Mouse (Mus musculus) lung, embryonic 14.5 days (tissue): ENCODE measurements around the gene Srp72. TPM values are rescaled to one million over a fixed set of nuclear protein-coding genes. Genes with fewer than 3 reads are reported as not detected.

Experiments
- ATAC-seq: fragments of 200-750 bp; cut with Nextera tagmentation; 2 replicates; pipeline ENCODE4 v1.8.0; 2017; ENCODE audit warnings: mild to moderate bottlenecking, moderate TSS enrichment, moderate library complexity; ENCODE audit not compliant: insufficient read depth
- DNase-seq: peaks from one replicate; pipeline ENCODE4 v3.0.0-alpha.2; 2015
- H3K27ac ChIP-seq: fragments of 300-500 bp; sonication (generic); 2 replicates; pipeline ENCODE4 v1.5.1; 2014; ENCODE audit warnings: low read depth, mild to moderate bottlenecking, moderate library complexity
- H3K27me3 ChIP-seq: fragments of 300-500 bp; sonication (generic); 2 replicates; pipeline ENCODE4 v1.6.1; 2014; ENCODE audit warnings: low read length, control low read depth; ENCODE audit not compliant: insufficient read depth
- H3K36me3 ChIP-seq: fragments of 300-500 bp; sonication (generic); 2 replicates; pipeline ENCODE4 v1.6.1; 2014; ENCODE audit warnings: control low read depth; ENCODE audit not compliant: insufficient read depth
- H3K4me1 ChIP-seq: fragments of 300-500 bp; sonication (generic); 2 replicates; pipeline ENCODE4 v1.6.1; 2014; ENCODE audit warnings: antibody characterized with exemption, control low read depth; ENCODE audit not compliant: insufficient read depth
- H3K4me2 ChIP-seq: fragments of 300-500 bp; sonication (generic); 2 replicates; pipeline ENCODE4 v1.6.1; 2014; ENCODE audit warnings: mild to moderate bottlenecking
- H3K4me3 ChIP-seq: fragments of 300-500 bp; sonication (generic); 2 replicates; pipeline ENCODE4 v1.5.1; 2014; ENCODE audit warnings: low read depth, low read length
- H3K9ac ChIP-seq: fragments of 300-500 bp; sonication (generic); 2 replicates; pipeline ENCODE4 v1.6.1; 2014
- H3K9me3 ChIP-seq: fragments of 300-500 bp; sonication (generic); 2 replicates; pipeline ENCODE4 v1.6.1; 2016; ENCODE audit warnings: low read depth, low read length, control low read depth
- CTCF ChIP-seq: IDR thresholded peaks from 2 replicates; pipeline ENCODE4 v1.5.1; 2016; ENCODE audit warnings: antibody characterized with exemption, low read depth
- WGBS: fragments of 180-500 bp; shearing (Covaris S2); extraction: QIAGEN DNeasy Blood & Tissue Kit; methylation state at CpG from one replicate; pipeline ENCODE4 v1.1.7; 2014; 5-methylcytosine and 5-hydroxymethylcytosine counted together
- polyA plus RNA-seq: library from polyadenylated mRNA; unstranded; fragments of >200 nt; fragmentation: Nextera tagmentation; extraction: Ambion mirVana; gene quantifications from 2 replicates; pipeline ENCODE4 v1.2.1, GENCODE M21; 2014

The Srp72 gene
- 100 and 103 TPM in 2 replicates for polyA plus RNA-seq

- H3K36me3 ChIP-seq = peaks cover 32% of the 10 kb centered on the region
- H3K4me1 ChIP-seq = no peaks in the 10 kb centered on the region
- ATAC-seq (peak; percentile 94), DNase-seq (peak; percentile 92)
- H3K9me3 ChIP-seq = no peaks in the 10 kb centered on the region
- peak within 1 kb of the TSS; percentile 83 for H3K9ac ChIP-seq
- H3K4me2 ChIP-seq = peak within 1 kb of the TSS; percentile 88
- no peak for TF ChIP-seq CTCF
- WGBS = under 1% methylated on average over 57 of the region's 60 CpGs
- peak within 1 kb of the TSS; percentile 89 for H3K27ac ChIP-seq
- H3K27me3 ChIP-seq = no peaks in the 10 kb centered on the region
- H3K4me3 ChIP-seq = peak within 1 kb of the TSS; percentile 91
These were observed at the start of gene Srp72 for GRCm38 (mm10) chr5:76974554-76975285. Srp72 (plus strand) TSS chr5:76974683.

- no peaks in the 10 kb centered on the region; the same call in 1 of the 2 replicates for H3K9me3 ChIP-seq
- DNase-seq = peak; percentile 81
- H3K36me3 ChIP-seq = peaks cover 28% of the 10 kb centered on the region
- peak overlapping the region; percentile 38 for H3K4me2 ChIP-seq
- no peak overlapping the region for H3K4me3 ChIP-seq
- H3K27ac ChIP-seq = peak overlapping the region; percentile 60
- no peaks in the 10 kb centered on the region for H3K27me3 ChIP-seq
- H3K4me1 ChIP-seq = peaks cover 8% of the 10 kb centered on the region; the same call in 1 of the 2 replicates
- no peak for TF ChIP-seq CTCF
- peak; percentile 80 for ATAC-seq
- 64% methylated on average over 16 of the region's 16 CpGs for WGBS
- H3K9ac ChIP-seq = no peak overlapping the region
These were observed 46.2 kb upstream of the Srp72 start for GRCm38 (mm10) chr5:76928124-76928832.

DNA sequence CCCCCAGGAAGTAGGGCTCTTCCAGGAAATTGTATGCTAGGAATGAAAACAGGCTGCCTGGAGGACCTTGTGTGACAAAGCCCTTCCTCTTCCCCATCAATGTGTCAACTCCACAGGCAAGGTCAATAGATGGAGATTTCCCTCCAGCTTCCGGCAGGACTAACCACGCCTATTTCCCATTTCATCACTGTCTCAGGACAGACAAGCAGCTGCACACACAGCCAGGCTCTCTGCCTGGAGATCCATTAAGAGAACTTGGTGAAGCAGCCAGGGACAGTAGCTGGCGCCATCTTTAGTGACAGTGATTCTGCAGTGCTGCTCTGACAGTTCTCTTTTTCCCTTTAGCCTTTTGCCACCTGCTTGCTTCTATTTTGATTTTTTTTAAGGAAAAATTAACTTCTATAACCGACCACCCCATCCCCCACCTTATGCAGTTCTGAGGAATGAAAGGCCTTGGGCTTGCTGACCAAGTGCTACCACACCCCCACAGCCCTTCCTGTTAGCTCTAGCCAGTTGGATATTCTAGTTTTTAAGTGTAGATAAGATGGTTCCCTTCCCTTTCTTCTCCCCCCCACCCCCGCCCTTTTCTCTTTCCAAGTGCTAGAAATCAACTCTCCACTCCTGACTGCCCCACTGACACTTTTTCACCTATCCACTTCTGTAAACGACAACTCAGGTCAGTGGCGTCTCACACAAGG lies 45.2 kb upstream of the Srp72 start:
- H3K4me2 ChIP-seq = no peak overlapping the region
- no peaks in the 10 kb centered on the region; the same call in 1 of the 2 replicates for H3K9me3 ChIP-seq
- H3K36me3 ChIP-seq = peaks cover 20% of the 10 kb centered on the region
- H3K4me3 ChIP-seq = no peak overlapping the region
- ATAC-seq (peak; percentile 62; the same call in 1 of the 2 replicates), DNase-seq (peak; percentile 66)
- H3K4me1 ChIP-seq = peaks cover 8% of the 10 kb centered on the region; the same call in 1 of the 2 replicates
- 42% methylated on average over 7 of the region's 7 CpGs for WGBS
- H3K27me3 ChIP-seq = no peaks in the 10 kb centered on the region
- no peak overlapping the region for H3K9ac ChIP-seq
- peak overlapping the region; percentile 60; the same call in 1 of the 2 replicates for H3K27ac ChIP-seq
- TF ChIP-seq CTCF = no peak

DNA sequence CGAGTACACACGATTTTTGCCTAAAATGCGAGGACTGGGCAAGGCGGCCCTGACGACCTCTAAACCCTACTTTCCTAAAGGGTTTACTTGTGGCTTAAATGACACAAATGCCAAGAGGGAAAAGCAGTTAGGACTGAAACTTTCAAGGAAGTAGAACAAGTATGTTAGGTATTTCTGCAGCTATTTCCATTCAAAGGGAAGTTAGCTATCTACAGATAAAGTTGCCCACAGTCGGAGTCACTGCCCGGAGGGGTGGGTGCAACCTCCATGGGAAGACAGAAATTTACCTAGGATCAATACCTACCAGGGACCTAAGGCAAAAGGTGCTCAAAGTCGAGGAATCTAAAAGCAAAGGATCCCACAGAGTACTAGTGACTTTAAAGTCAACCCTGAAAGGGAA lies 34.8 kb upstream of the Srp72 start:
- Histone ChIP-seq H3K27me3 (no peaks in the 10 kb centered on the region), H3K27ac (no peak overlapping the region), H3K4me1 (no peaks in the 10 kb centered on the region), H3K4me2 (no peak overlapping the region), H3K4me3 (no peak overlapping the region), H3K36me3 (peaks cover 19% of the 10 kb centered on the region), H3K9me3 (no peaks in the 10 kb centered on the region), H3K9ac (no peak overlapping the region)
- 95% methylated on average over 8 of the region's 8 CpGs for WGBS
- ATAC-seq (no peak), DNase-seq (no peak)
- TF ChIP-seq CTCF = no peak

DNA sequence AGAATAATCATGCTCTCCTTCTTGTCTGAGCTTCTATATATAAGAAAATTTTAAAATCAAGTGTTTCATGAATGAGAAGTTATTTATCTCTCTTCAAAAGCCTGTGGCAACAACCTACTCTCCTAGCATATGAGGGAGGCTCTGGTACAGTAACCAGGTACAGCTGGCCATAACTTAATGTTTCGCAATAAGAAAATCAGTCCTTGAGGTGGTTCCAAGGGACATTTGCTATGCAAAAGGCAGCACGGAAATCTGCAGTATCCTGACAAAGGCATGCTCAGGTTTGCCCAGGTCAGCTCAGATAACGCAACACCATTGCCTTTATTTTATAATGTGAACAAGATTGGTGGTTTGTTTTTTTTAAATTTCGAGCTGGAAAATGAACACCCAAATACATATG lies 32.5 kb upstream of the Srp72 start:
- ATAC-seq (no peak), DNase-seq (no peak)
- Histone ChIP-seq H3K4me3 (no peak overlapping the region), H3K36me3 (peaks cover 26% of the 10 kb centered on the region), H3K9ac (no peak overlapping the region), H3K27me3 (no peaks in the 10 kb centered on the region), H3K4me2 (no peak overlapping the region), H3K9me3 (no peaks in the 10 kb centered on the region), H3K4me1 (no peaks in the 10 kb centered on the region), H3K27ac (no peak overlapping the region)
- 80% methylated on average over 4 of the region's 4 CpGs for WGBS
- TF ChIP-seq CTCF = no peak

DNA sequence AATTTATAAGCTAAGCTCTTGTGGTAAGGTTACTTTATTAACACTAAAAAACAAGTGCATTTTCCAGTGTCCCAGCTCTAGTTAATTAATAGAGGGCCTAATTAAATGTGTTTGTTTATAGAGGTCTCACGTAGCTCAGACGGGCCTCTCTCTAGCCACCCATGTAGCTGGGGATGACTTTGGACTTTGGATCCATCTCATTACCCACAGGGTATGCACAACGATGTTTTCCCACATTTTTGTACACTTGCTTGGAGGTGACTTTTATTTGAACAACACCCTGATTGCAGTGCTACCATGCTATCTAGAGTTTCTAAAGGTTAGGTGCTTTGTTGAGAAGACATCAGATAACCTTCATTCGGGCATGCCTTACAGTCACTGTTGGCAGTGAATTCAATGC lies 32.0 kb upstream of the Srp72 start:
- no peak overlapping the region for H3K27ac ChIP-seq
- peaks cover 26% of the 10 kb centered on the region for H3K36me3 ChIP-seq
- H3K4me2 ChIP-seq = no peak overlapping the region
- 89% methylated on average over 4 of the region's 4 CpGs for WGBS
- no peak overlapping the region for H3K4me3 ChIP-seq
- H3K9ac ChIP-seq = no peak overlapping the region
- ATAC-seq (no peak), DNase-seq (no peak)
- no peaks in the 10 kb centered on the region for H3K9me3 ChIP-seq
- no peaks in the 10 kb centered on the region for H3K27me3 ChIP-seq
- H3K4me1 ChIP-seq = no peaks in the 10 kb centered on the region
- no peak for TF ChIP-seq CTCF
